In the genomic region with DNA sequence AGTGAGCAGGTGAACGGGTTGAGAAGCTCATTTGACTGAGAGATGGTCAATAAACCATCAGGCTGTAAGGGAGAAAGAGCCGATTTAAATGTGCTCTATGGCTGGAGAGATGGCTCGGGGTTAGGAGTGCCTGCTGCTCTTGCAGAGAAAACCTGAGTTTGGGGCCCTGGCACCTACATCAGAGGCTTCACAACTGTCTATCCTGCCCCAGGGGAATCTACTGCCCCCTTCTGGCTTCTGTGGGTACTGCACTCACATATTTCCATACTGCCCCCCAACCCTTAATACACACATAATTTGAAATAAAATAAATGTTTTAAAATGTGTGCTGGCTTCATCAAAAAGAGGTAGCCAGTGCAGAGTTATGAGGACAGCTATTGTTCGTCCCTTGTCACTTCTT, we compare ENCODE assay signal across 14 mouse cellular contexts.
DNase-seq lines count a peak whose midpoint lies in the region; ATAC-seq and TF ChIP-seq lines count a peak whose summit lies in the region.
"Had no signal": no experiment of that assay in that cellular context is flagged by ENCODE, and none has a peak within 500 bp of the region (broad histone marks: within the 10 kb centered on the region; RNA-seq: fewer than 3 reads in every experiment).

No protein-coding gene starts in this region.

- ATAC-seq in forebrain, embryonic 15.5 days (replicated peaks), result no peak

- dilution Hi-C loops in CH12.LX (cut with MboI; ENCODE audit: extremely low pct_ligation_motif_present, extremely low pct_unique_long_range_greater_than_20kb, low sequenced_read_pairs), result no loop called here

- H3K36me3 ChIP-seq in CH12.LX (replicated peaks in 1 of 2; ENCODE audit: control insufficient read depth in 1 of 2, insufficient read depth in 1 of 2, low read length in 1 of 2), result peaks cover 0 to 42% of the 10 kb centered on the region in 2 experiments
- no peaks in the 10 kb centered on the region for H3K36me3 ChIP-seq in forebrain, embryonic 15.5 days
- H3K36me3 ChIP-seq: hindbrain, embryonic 10.5 days; limb, embryonic 15.5 days had no signal

- no peak for TF ChIP-seq EP300 in CH12.LX (IDR thresholded peaks at IDR 0.05; ENCODE audit: low read length)

- 90% methylated on average over 4 of the region's 4 CpGs for WGBS in forebrain, embryonic 15.5 days

- H3K9me3 ChIP-seq in CH12.LX (replicated peaks; ENCODE audit: low read length), result no peaks in the 10 kb centered on the region
- H3K9me3 ChIP-seq in forebrain, embryonic 15.5 days, result no peaks in the 10 kb centered on the region
- H3K9me3 ChIP-seq: hindbrain, embryonic 10.5 days; limb, embryonic 15.5 days had no signal

- intact Hi-C loops in left cerebral cortex, adult 2 months (cut with DNase I), result loop anchor here (10.0 kb wide), 1 partner anchor 238 kb away; no protein-coding TSS in a partner anchor
- intact Hi-C loops in left cerebral cortex, postnatal 14 days (cut with DNase I), result loop anchor here (10.0 kb wide), 1 partner anchor 238 kb away; no protein-coding TSS in a partner anchor

- H3K4me1 ChIP-seq in CH12.LX (ENCODE audit: control insufficient read depth in 1 of 2, insufficient read depth in 2 of 2), result peaks cover 0 to 8% of the 10 kb centered on the region in 2 experiments; a peak in 1 of 4 replicates
- no peaks in the 10 kb centered on the region for H3K4me1 ChIP-seq in forebrain, embryonic 15.5 days
- H3K4me1 ChIP-seq: limb, embryonic 15.5 days had no signal

- TF ChIP-seq POLR2A in CH12.LX (IDR thresholded peaks at IDR 0.05; ENCODE audit: low read depth, low read length), result no peak

- H3K4me3 ChIP-seq in left cerebral cortex, adult 2 months, result no peak overlapping the region
- H3K4me3 ChIP-seq in CH12.LX (replicated peaks in 1 of 3; ENCODE audit: low read depth in 2 of 3, low read length in 2 of 3, poor library complexity in 1 of 3), result no peak overlapping the region
- H3K4me3 ChIP-seq in forebrain, embryonic 15.5 days, result no peak overlapping the region
- H3K4me3 ChIP-seq: hindbrain, embryonic 10.5 days; limb, embryonic 15.5 days had no signal

- H3K27ac ChIP-seq in left cerebral cortex, adult 2 months, result no peak overlapping the region
- no peak overlapping the region for H3K27ac ChIP-seq in CH12.LX (ENCODE audit: insufficient read depth, low read depth)
- H3K27ac ChIP-seq in forebrain, embryonic 15.5 days (replicated peaks), result no peak overlapping the region
- H3K27ac ChIP-seq: limb, embryonic 15.5 days had no signal

- no peak overlapping the region for H3K9ac ChIP-seq in CH12.LX (ENCODE audit: insufficient read depth, low read depth)
- no peak overlapping the region for H3K9ac ChIP-seq in forebrain, embryonic 15.5 days (replicated peaks)
- H3K9ac ChIP-seq: limb, embryonic 15.5 days had no signal

- in situ Hi-C loops in CH12.LX (cut with MboI; ENCODE audit: low pct_ligation_motif_present, low pct_unique_long_range_greater_than_20kb, low sequenced_read_pairs), result no loop called here

- H3K27me3 ChIP-seq in CH12.LX (replicated peaks), result no peaks in the 10 kb centered on the region
- no peaks in the 10 kb centered on the region for H3K27me3 ChIP-seq in forebrain, embryonic 15.5 days
- H3K27me3 ChIP-seq: limb, embryonic 15.5 days had no signal

- H3K79me2 ChIP-seq in CH12.LX (replicated peaks; ENCODE audit: control insufficient read depth, extremely low read depth, insufficient read depth, poor library complexity, severe bottlenecking), result no peaks in the 10 kb centered on the region

- DNase-seq in left cerebral cortex, adult 2 months (ENCODE audit: extremely low spot score in 1 of 2, low spot score in 2 of 2), result no peak
- DNase-seq in left cerebral cortex, postnatal 14 days (ENCODE audit: low spot score in 2 of 2), result no peak
- DNase-seq in B cell, adult 2 months, result peak; percentile 45 to 52
- peak; percentile 31 for DNase-seq in CH12.LX (ENCODE audit: extremely low read depth)
- DNase-seq in naive thymus-derived CD4-positive, alpha-beta T cell, adult 2 months (ENCODE audit: low read depth), result peak; percentile 60
- DNase-seq in layer of hippocampus, adult 9-11 months, result no peak
- DNase-seq: adrenal gland, postnatal 10 days; embryo, embryonic 11 days; kidney, adult 9 months; layer of hippocampus, postnatal 36 days had no signal

- TF ChIP-seq CTCF in left cerebral cortex, adult 2 months (IDR thresholded peaks at IDR 0.05), result peak; percentile 62
- TF ChIP-seq CTCF in CH12.LX (conservative IDR thresholded peaks at IDR 0.05 in 1 of 2, IDR thresholded peaks at IDR 0.05 in 1 of 2; ENCODE audit: low read depth in 2 of 2, low read length in 2 of 2), result peak; percentile 66 to 80

- peak; percentile 22 for TF ChIP-seq RAD21 in CH12.LX (IDR thresholded peaks at IDR 0.05; ENCODE audit: low read depth, low read length)

- no peak overlapping the region for H3K4me2 ChIP-seq in CH12.LX (ENCODE audit: insufficient read depth, low read depth, poor library complexity, severe bottlenecking)
- no peak overlapping the region for H3K4me2 ChIP-seq in forebrain, embryonic 15.5 days (replicated peaks)
- H3K4me2 ChIP-seq: heart, embryonic 11.5 days; limb, embryonic 15.5 days had no signal

TF ChIP-seq in CH12.LX, 34 proteins besides CTCF, POLR2A, EP300 and RAD21:
- TF ChIP-seq SMC3 (IDR thresholded peaks at IDR 0.05; ENCODE audit: low read depth, low read length), result peak; percentile 42
- TF ChIP-seq TBP (conservative IDR thresholded peaks at IDR 0.05; ENCODE audit: low read depth, low read length), result no peak

Comparison
In these comparisons a context has a peak if more than half of its experiments do, and no peak if none do; other contexts are left out.
1. DNase-seq: peak in B cell, adult 2 months (2 of 2), CH12.LX (single experiment) and naive thymus-derived CD4-positive, alpha-beta T cell, adult 2 months (single experiment); none in left cerebral cortex, adult 2 months (0 of 2), left cerebral cortex, postnatal 14 days (0 of 2) and layer of hippocampus, adult 9-11 months (single experiment).